Mouse (Mus musculus): Measurements from ENCODE around the gene Pibf1. TPM values are rescaled to one million over a fixed set of nuclear protein-coding genes. Genes with fewer than 3 reads are reported as not detected.

The Pibf1 gene
- total RNA-seq, 2 experiments from 2014 or later = 14.3 to 15.3 TPM

- DNase-seq (ENCODE audit: low spot score in 2 of 2) = no peak
Measured at GRCm38 (mm10) chr14:99136297-99136696, 37.1 kb downstream of the Pibf1 start.

GRCm38 (mm10) chr14:99140036-99140435 lies 40.8 kb downstream of the Pibf1 start:
- no peak for DNase-seq (ENCODE audit: low spot score in 2 of 2)

GRCm38 (mm10) chr14:99141786-99142633 lies 42.8 kb downstream of the Pibf1 start:
- peak; percentile 46 to 49 for DNase-seq (ENCODE audit: low spot score in 2 of 2)

GRCm38 (mm10) chr14:99146841-99147240 lies 47.6 kb downstream of the Pibf1 start:
- DNase-seq (ENCODE audit: low spot score in 2 of 2) = no peak

- no peak for DNase-seq (ENCODE audit: low spot score in 2 of 2)
Measured at GRCm38 (mm10) chr14:99152683-99153082, 53.5 kb downstream of the Pibf1 start.

- no peak for DNase-seq (ENCODE audit: low spot score in 2 of 2)
Measured at GRCm38 (mm10) chr14:99159940-99160339, 60.7 kb downstream of the Pibf1 start.

- no peak for DNase-seq (ENCODE audit: low spot score in 2 of 2)
Measured at GRCm38 (mm10) chr14:99163051-99163450, 63.8 kb downstream of the Pibf1 start.

GRCm38 (mm10) chr14:99174138-99174745 lies 75.0 kb downstream of the Pibf1 start:
- no peak for DNase-seq (ENCODE audit: low spot score in 2 of 2)

- no peak for DNase-seq (ENCODE audit: low spot score in 2 of 2)
Measured at GRCm38 (mm10) chr14:99176559-99176958, 77.3 kb downstream of the Pibf1 start.

GRCm38 (mm10) chr14:99190153-99190790 lies 91.0 kb downstream of the Pibf1 start:
- DNase-seq (ENCODE audit: low spot score in 2 of 2) = no peak

GRCm38 (mm10) chr14:99205865-99206264 lies 106.6 kb downstream of the Pibf1 start:
- no peak for DNase-seq (ENCODE audit: low spot score in 2 of 2)

- no peak for DNase-seq (ENCODE audit: low spot score in 2 of 2)
Measured at GRCm38 (mm10) chr14:99206591-99206990, 107.4 kb downstream of the Pibf1 start.

- no peak for DNase-seq (ENCODE audit: low spot score in 2 of 2)
Measured at GRCm38 (mm10) chr14:99210431-99210830, 111.2 kb downstream of the Pibf1 start.

- no peak for DNase-seq (ENCODE audit: low spot score in 2 of 2)
Measured at GRCm38 (mm10) chr14:99218396-99219012, 119.3 kb downstream of the Pibf1 start.

- no peak for DNase-seq (ENCODE audit: low spot score in 2 of 2)
Measured at GRCm38 (mm10) chr14:99219757-99220171, 120.5 kb downstream of the Pibf1 start.

GRCm38 (mm10) chr14:99225929-99226328 lies 126.7 kb downstream of the Pibf1 start:
- DNase-seq (ENCODE audit: low spot score in 2 of 2) = no peak

GRCm38 (mm10) chr14:99229071-99229780 lies 130.0 kb downstream of the Pibf1 start:
- no peak for DNase-seq (ENCODE audit: low spot score in 2 of 2)

GRCm38 (mm10) chr14:99233056-99233455 lies 133.8 kb downstream of the Pibf1 start:
- no peak for DNase-seq (ENCODE audit: low spot score in 2 of 2)

GRCm38 (mm10) chr14:99237115-99237514 lies 137.9 kb downstream of the Pibf1 start:
- no peak for DNase-seq (ENCODE audit: low spot score in 2 of 2)

- no peak for DNase-seq (ENCODE audit: low spot score in 2 of 2)
Measured at GRCm38 (mm10) chr14:99240563-99240962, 141.3 kb downstream of the Pibf1 start.

GRCm38 (mm10) chr14:99244508-99244907 lies 145.3 kb downstream of the Pibf1 start:
- DNase-seq (ENCODE audit: low spot score in 2 of 2) = no peak
